10 mouse cellular contexts compared by ENCODE assay signal in the genomic region with DNA sequence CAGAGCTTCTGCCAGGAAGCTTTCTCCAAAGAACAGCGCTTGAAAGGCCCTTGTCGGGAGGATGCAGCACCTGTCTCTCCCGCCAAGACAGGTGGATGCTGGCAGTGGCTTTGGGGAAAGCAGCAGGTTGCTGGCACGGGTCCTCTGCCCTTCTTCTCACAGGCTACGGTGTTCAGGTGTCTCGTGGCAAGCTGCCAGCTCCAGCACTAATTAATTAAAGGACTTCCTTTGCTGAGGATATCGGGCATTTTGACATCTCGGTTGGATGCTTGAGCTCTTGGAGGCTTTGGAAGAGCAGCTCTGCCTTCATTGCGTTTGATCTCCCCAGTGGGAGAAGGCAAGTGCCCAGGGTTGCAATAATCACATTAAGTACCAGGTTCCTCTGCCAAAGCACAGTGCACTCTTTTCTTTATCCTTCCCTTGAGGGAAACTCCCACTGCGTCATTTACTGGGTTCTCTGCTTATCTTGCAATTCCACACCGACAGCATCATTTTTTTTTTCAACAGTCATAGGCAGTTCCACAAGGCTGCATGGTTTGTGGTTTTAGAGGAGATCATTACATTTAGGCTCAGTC.
DNase-seq lines count a peak whose midpoint lies in the region; ATAC-seq lines count a peak whose summit lies in the region.
"Had no signal": no experiment of that assay in that cellular context is flagged by ENCODE, and none has a peak within 500 bp of the region (broad histone marks: within the 10 kb centered on the region; RNA-seq: fewer than 3 reads in every experiment).

No protein-coding gene starts in this region.

- peak; percentile 17 for DNase-seq in adrenal gland, postnatal 25 days
- DNase-seq in adrenal gland, postnatal 4 days (ENCODE audit: low spot score in 2 of 2), result no peak
- no peak for DNase-seq in neural tube, embryonic 10.5 days (ENCODE audit: extremely low spot score, low spot score)
- DNase-seq in kidney, postnatal 36 days, result peak; percentile 25 to 59
- DNase-seq in testis, postnatal 14 days (ENCODE audit: low spot score), result peak; percentile 14
- no peak for DNase-seq in layer of hippocampus, postnatal 10 days (ENCODE audit: low spot score in 2 of 2)
- no peak for DNase-seq in limb, embryonic 10.5 days (ENCODE audit: low spot score)
- DNase-seq: adrenal gland, postnatal 14 days; spleen, adult 18-20 months had no signal

- no peak for ATAC-seq in neural tube, embryonic 13.5 days (ENCODE audit: low read depth)

- 39% methylated on average over 11 of the region's 11 CpGs for WGBS in neural tube, embryonic 13.5 days
- 72% methylated on average over 11 of the region's 11 CpGs for WGBS in limb, embryonic 10.5 days

- 0 out of 2 replicates have a peak overlapping the region, but pooled peaks have one; percentile 24 for H3K27ac ChIP-seq in neural tube, embryonic 13.5 days (replicated peaks)
- H3K27ac ChIP-seq in limb, embryonic 10.5 days, result no peak overlapping the region

- peaks cover 31% of the 10 kb centered on the region for H3K4me1 ChIP-seq in neural tube, embryonic 13.5 days (replicated peaks)
- peaks cover 23% of the 10 kb centered on the region for H3K4me1 ChIP-seq in limb, embryonic 10.5 days

- H3K4me2 ChIP-seq in neural tube, embryonic 13.5 days, result no peak overlapping the region

- no peaks in the 10 kb centered on the region for H3K36me3 ChIP-seq in neural tube, embryonic 13.5 days
- H3K36me3 ChIP-seq in limb, embryonic 10.5 days, result no peaks in the 10 kb centered on the region

- H3K9ac ChIP-seq in neural tube, embryonic 13.5 days, result no peak overlapping the region

- H3K9me3 ChIP-seq in neural tube, embryonic 13.5 days, result no peaks in the 10 kb centered on the region
- H3K9me3 ChIP-seq in limb, embryonic 10.5 days (replicated peaks), result no peaks in the 10 kb centered on the region

- H3K4me3 ChIP-seq in neural tube, embryonic 13.5 days, result no peak overlapping the region
- H3K4me3 ChIP-seq in limb, embryonic 10.5 days, result no peak overlapping the region

- H3K27me3 ChIP-seq in neural tube, embryonic 13.5 days, result no peaks in the 10 kb centered on the region
- H3K27me3 ChIP-seq in limb, embryonic 10.5 days (ENCODE audit: low read depth, poor library complexity, severe bottlenecking), result no peaks in the 10 kb centered on the region

Comparison
In these comparisons a context has a peak if more than half of its experiments do, and no peak if none do; other contexts are left out.
1. DNase-seq: peak in adrenal gland, postnatal 25 days (single experiment), kidney, postnatal 36 days (2 of 2) and testis, postnatal 14 days (single experiment); none in adrenal gland, postnatal 4 days (0 of 2), neural tube, embryonic 10.5 days (single experiment), layer of hippocampus, postnatal 10 days (0 of 2) and limb, embryonic 10.5 days (single experiment).